Mouse (Mus musculus): ENCODE results near the gene Chd3.
A peak's percentile ranks its signal among the peaks of the same experiment; 100 is the strongest.

The Chd3 gene

GRCm38 (mm10) chr11:69366855-69367615 is 2.2 kb downstream of the Chd3 start:
- no peak for DNase-seq (ENCODE audit: low spot score in 2 of 2)

- peak; percentile 70 to 93 for DNase-seq (ENCODE audit: low spot score in 2 of 2)
Measured at GRCm38 (mm10) chr11:69366157-69366854, 2.9 kb downstream of the Chd3 start.

DNA sequence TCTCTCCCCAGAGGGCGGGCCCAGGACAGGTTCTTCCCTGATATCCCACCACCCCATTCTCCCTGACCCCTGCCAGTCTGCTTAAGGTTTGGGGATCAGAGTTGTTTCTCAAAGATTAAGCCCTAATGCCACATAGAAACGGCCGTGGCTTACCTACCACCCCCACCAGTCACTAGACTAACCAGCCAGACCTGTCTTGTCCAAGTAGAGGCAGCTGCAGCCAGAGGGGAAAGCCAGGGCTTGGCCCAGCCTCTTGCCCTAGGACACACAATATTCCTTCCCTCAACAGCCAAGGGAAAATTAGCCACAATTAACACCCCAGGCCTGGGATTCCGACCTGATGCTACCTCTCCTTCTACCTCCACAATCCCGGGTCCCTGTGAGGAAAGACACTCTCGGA is 3.5 kb downstream of the Chd3 start:
- DNase-seq (ENCODE audit: low spot score in 2 of 2): no peak

- DNase-seq (ENCODE audit: low spot score in 2 of 2): peak; percentile 88 to 98
Measured at GRCm38 (mm10) chr11:69364910-69365309, 4.3 kb downstream of the Chd3 start.

- DNase-seq (ENCODE audit: low spot score in 2 of 2): no peak
Measured at GRCm38 (mm10) chr11:69364376-69364775, 4.8 kb downstream of the Chd3 start.

- no peak for DNase-seq (ENCODE audit: low spot score in 2 of 2)
Measured at GRCm38 (mm10) chr11:69362479-69362878, 6.7 kb downstream of the Chd3 start.

DNA sequence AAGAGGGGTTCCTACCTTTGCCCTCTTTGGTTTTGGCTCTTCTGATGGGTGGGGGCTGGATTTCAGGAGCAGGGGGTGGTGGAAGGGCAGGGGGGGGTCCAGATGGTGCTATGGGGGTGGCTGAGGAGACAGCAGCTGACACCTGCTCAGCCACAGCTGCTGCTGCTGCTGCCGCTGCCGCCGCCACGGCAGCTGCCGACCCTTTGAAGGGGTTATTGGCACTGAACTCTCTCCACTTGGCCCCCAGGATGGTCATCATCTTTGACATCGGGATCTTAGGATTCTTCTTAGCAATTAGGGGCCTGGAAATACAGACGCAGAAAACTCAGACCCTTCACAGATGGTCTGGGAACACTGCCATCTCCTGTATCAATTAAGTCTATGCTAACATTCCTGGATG is 7.2 kb downstream of the Chd3 start:
- no peak for DNase-seq (ENCODE audit: low spot score in 2 of 2)

- no peak for DNase-seq (ENCODE audit: low spot score in 2 of 2)
Measured at GRCm38 (mm10) chr11:69357690-69358089, 11.5 kb downstream of the Chd3 start.

- DNase-seq (ENCODE audit: low spot score in 2 of 2): no peak
Measured at GRCm38 (mm10) chr11:69356544-69356943, 12.7 kb downstream of the Chd3 start.

DNA sequence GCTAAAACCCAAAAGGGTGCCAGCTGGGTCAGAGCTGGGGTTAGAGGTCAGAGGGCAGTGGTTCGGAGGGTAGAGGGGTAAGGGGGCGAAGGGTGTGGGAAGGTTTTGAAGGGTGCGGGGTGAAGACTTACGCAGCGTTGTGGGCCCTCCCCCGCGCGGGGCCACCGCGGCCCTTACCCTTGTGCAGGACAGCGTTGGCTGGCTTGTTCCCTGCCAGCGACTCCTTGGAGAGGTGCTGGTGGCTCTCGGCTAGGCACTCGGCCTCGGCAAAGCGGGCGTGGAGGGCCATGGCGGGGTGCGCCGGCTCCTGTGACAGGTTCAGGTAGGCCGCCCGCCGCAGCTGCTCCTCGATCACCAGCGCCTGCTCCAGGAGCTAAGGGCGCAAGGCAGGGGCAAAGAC is 22.8 kb downstream of the Chd3 start:
- no peak for DNase-seq (ENCODE audit: low spot score in 2 of 2)

- peak; percentile 50 to 78 for DNase-seq (ENCODE audit: low spot score in 2 of 2)
Measured at GRCm38 (mm10) chr11:69340161-69341131, 28.8 kb downstream of the Chd3 start, which contains the start of gene Rnf227. Gene Rnf227, plus strand, starts transcription at chr11:69340461.

DNA sequence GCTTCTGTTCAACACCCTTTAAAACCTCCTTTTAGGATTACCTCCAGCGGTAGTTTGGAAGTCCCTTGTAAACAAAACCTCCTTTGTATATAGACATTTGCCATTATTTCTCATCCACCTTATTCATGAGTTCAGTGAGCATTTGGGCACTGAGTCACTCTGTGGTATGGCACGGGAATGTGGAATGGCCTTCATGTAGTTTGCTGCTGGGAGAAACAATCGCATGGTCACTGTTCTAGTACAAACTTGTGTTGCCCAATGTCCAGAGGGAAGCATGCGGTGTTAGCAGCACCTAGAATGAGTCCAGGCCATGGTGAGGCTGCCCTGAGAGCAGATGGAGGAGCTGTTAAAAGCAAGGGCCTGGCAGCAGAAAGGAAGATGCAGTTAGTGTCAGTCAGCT is 34.4 kb downstream of the Chd3 start:
- DNase-seq (ENCODE audit: low spot score in 2 of 2): no peak

- no peak for DNase-seq (ENCODE audit: low spot score in 2 of 2)
Measured at GRCm38 (mm10) chr11:69333922-69334321, 35.3 kb downstream of the Chd3 start.

DNA sequence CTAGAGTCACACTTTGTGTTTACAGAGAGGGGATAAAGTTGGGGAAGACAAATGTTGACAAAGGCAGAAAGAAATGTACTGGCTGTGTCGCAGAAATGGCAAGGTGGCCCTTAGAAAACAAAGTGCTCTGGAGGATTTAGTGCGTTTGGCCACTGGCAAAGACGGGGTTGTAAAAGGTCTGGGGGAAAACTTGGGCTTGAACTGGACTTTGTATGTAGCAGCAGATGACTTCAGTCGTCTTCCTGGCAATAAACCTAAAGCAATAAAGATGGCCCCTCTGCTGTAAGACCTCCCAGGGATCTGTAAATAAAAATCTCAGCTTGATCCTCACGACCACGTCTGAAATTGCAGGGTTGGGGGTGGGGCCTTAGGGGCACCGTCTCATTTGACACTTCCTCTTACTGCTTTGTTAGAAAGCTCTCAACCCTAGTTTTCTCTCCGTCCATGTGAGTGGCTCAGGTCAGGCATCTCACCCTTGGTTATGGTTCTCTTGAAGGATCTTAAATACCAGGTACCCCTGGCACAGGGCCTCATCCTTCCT is 36.4 kb downstream of the Chd3 start:
- no peak for DNase-seq (ENCODE audit: low spot score in 2 of 2)

DNA sequence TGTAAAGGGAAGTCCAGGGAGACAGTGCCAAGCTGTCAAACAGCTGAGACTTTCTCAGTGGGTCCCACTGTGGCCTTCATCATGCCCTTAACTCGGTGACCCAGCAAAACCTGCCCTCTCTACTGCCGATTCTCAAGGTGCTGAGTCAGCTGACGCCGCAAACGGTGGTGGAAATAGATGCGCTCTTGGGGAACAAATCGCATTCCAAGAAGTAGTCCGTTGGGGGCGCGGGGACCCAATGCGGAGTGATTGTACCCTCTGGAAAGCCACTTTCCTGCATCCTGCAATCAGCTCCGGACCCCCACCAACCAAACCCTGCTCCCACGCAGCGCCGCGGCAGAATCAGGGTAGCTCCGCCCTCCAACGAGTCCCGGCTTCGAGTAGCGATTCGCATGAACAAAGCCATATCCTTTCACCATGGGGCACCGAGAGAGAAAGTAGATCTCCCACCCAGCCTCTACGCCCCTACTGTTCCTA is 37.2 kb downstream of the Chd3 start:
- DNase-seq (ENCODE audit: low spot score in 2 of 2): peak; percentile 62 to 79

GRCm38 (mm10) chr11:69331152-69331551 is 38.1 kb downstream of the Chd3 start:
- no peak for DNase-seq (ENCODE audit: low spot score in 2 of 2)

DNA sequence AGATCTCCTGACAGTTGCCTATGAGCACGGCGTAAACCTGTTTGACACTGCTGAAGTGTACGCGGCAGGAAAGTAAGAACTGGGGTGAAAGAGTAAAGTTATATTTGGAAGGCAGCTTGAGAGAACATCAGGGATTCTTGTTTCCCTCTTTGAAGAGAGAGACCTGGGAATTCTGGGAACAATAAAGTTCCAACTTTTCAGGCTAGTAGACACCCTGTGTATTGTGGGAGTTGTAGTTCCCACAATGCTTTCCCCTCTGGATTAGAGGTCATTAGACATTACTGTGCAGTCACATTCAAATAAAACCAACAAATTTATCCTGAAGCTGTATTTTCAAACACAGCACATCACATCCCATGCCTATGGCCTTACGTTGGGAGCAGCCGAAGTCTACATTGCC is 40.7 kb downstream of the Chd3 start:
- DNase-seq (ENCODE audit: low spot score in 2 of 2): no peak

GRCm38 (mm10) chr11:69327648-69328047 is 41.6 kb downstream of the Chd3 start:
- DNase-seq (ENCODE audit: low spot score in 2 of 2): no peak

GRCm38 (mm10) chr11:69327157-69327442 is 42.1 kb downstream of the Chd3 start:
- no peak for DNase-seq (ENCODE audit: low spot score in 2 of 2)

DNA sequence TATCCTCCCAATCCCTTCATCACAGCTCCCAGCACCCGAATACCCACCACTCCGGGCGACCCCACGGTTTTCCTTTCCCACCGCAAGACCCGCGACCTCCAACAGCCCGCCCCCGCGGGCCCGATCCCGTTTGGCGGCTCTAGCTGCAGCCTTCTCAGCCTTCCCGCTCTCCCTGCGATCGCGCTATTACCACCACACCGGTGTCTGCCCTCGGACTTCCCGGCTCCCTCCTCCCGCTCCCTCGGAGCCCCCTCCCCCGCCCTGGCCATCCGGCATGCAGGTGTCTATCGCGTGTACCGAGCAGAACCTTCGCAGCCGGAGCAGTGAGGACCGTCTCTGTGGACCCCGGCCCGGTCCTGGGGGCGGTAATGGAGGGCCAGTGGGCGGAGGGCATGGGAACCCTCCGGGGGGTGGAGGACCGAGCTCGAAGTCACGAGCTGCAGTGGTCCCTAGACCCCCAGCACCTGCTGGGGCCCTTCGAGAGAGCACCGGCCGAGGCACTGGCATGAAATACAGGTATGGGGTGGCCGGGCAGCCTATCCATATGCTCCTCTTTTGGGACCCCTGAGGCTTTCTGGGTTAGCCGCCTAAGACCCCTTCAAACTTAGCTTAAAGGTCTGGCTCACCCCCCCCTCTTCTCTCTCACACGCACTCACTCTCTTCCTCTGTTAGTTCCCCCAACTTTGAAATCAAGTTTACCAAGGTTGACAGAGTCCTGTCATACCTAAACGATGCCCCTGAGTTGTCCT is 42.6 kb downstream of the Chd3 start:
- DNase-seq (ENCODE audit: low spot score in 2 of 2): peak in 1 of 2 experiments; percentile 48

All from cerebellum, postnatal 4 days (tissue).